Mouse (Mus musculus) c-Kit-positive CD71-negative TER-119-negative erythroid progenitor cells, embryonic 14.5 days (primary cell): Measurements from ENCODE around the gene Gm7347.
"Not testable (repeated sequence)": the region's sequence is repeated elsewhere in the genome, so short reads cannot be mapped to it uniquely, and the experiment has no call there.

Experiments
- DNase-seq: peaks from one replicate; pipeline ENCODE4 v3.0.0-alpha.2; 2013; ENCODE audit warnings: low read depth

The Gm7347 gene

GRCm38 (mm10) chr5:26058481-26058880 lies at the start of gene Gm7347:
Gm7347 (minus strand) TSS chr5:26058581.
- DNase-seq: not testable (repeated sequence)

- not testable (repeated sequence) for DNase-seq
Measured at GRCm38 (mm10) chr5:26105262-26105661, 46.9 kb upstream of the Gm7347 start, which contains the start of gene 5031410I06Rik. 5031410I06Rik (minus strand) TSS chr5:26105362.

GRCm38 (mm10) chr5:26089191-26089590 lies 30.8 kb upstream of the Gm7347 start, which contains the start of gene Gm10471:
Gm10471 (minus strand) TSS chr5:26089291.
- not testable (repeated sequence) for DNase-seq

GRCm38 (mm10) chr5:26079023-26079422 lies 20.6 kb upstream of the Gm7347 start:
- not testable (repeated sequence) for DNase-seq

GRCm38 (mm10) chr5:26070716-26071115 lies 12.3 kb upstream of the Gm7347 start:
- DNase-seq: no peak

- DNase-seq: not testable (repeated sequence)
Measured at GRCm38 (mm10) chr5:26039458-26039857, 18.9 kb downstream of the Gm7347 start, which contains the start of gene Speer4a. Speer4a (minus strand) TSS chr5:26039558.

GRCm38 (mm10) chr5:26022816-26023215 lies 35.6 kb downstream of the Gm7347 start, which contains the start of gene Gm5862:
Gm5862 (minus strand) TSS chr5:26022916.
- not testable (repeated sequence) for DNase-seq

- not testable (repeated sequence) for DNase-seq
Measured at GRCm38 (mm10) chr5:26007697-26008096, 50.7 kb downstream of the Gm7347 start.

GRCm38 (mm10) chr5:26006937-26007695 lies 51.3 kb downstream of the Gm7347 start:
- DNase-seq: not testable (repeated sequence)

GRCm38 (mm10) chr5:26004698-26005097 lies 53.7 kb downstream of the Gm7347 start, which contains the start of gene Gm1979:
Gm1979 (minus strand) TSS chr5:26004798.
- DNase-seq: not testable (repeated sequence)
